Mouse (Mus musculus) thymus, postnatal 0 days (tissue): Measurements from ENCODE around the gene Dop1b. TPM values are rescaled to one million over a fixed set of nuclear protein-coding genes. Genes with fewer than 3 reads are reported as not detected.
"Not testable (repeated sequence)": the region's sequence is repeated elsewhere in the genome, so short reads cannot be mapped to it uniquely, and the experiment has no call there.

Experiments used
- DNase-seq: peaks from one replicate; pipeline ENCODE4 v3.0.0-alpha.2; 2015; ENCODE audit warnings: low spot score
- polyA plus RNA-seq: library from polyadenylated mRNA; unstranded; fragments of >200 nt; fragmentation: Nextera tagmentation; extraction: Ambion mirVana; gene quantifications from 2 replicates; pipeline ENCODE4 v1.2.1, GENCODE M21; 2015

The Dop1b gene
- polyA plus RNA-seq, 1 experiment from 2014 or later: 17.1 TPM

DNA sequence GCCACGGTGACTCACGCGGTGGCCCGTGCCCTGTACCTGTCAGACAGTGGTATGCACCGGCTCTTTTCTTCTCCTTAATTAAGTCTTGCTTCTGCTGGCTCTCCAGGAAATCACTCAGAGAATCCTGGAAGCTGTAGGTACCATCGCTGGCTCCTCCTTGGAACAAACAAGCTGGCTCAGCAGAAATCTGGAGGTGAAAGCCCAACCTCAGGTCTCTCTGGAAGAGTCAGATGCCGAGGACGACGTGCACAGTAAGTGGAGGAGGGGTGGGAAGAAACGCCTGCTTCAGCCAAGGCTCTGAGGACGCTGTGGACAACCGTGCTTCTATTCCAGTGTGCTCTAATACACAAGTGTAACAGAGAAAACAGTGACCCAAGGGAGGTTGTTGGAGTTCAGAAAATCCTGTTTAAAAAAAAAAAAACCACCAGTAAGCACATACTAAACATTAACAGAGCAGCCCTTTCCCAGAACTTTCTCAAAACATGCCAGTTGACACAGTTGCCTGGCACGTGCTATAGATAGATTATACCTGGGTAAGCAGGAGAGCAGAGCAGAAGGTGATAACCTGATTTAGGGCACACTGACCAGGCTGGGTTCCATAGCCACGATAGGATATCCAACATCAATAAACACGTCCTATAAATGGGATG lies 81.4 kb downstream of the Dop1b start:
- no peak for DNase-seq

DNA sequence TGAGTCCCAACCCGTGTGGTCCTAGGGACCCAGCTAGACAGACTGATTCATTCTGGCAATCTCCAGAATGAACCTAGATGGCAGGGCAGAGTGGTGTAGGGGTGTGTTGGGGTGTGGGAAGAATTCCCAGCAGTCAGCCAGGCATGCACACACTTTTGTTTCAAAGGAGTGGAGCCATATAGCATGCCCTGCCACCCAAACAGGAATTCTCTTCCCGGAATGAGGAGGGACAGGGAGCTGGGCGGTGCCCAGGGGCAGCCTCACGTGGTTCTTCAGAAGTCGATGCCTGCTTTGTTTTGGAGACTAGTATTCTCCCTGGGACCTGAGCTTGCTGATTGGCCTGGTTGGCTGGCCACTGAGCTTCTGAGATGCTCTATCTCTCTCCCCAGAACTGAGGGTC lies 83.1 kb downstream of the Dop1b start:
- DNase-seq: no peak

DNA sequence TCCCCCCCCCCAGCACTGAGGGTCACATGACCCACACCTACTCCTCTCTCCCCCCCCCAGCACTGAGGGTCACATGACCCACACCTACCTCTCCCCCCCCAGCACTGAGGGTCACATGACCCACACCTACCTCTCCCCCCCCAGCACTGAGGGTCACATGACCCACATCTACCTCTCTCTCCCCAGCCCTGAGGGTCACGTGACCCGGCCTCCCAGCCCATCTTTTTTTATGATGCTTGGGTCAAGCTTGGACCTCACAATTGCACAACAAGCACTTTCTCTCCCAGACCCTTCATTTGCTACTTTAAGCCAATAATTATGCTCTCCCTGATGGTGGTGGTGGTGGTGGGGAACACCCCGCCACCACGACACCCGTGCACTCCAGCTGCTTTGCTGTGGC lies 83.7 kb downstream of the Dop1b start:
- no peak for DNase-seq

DNA sequence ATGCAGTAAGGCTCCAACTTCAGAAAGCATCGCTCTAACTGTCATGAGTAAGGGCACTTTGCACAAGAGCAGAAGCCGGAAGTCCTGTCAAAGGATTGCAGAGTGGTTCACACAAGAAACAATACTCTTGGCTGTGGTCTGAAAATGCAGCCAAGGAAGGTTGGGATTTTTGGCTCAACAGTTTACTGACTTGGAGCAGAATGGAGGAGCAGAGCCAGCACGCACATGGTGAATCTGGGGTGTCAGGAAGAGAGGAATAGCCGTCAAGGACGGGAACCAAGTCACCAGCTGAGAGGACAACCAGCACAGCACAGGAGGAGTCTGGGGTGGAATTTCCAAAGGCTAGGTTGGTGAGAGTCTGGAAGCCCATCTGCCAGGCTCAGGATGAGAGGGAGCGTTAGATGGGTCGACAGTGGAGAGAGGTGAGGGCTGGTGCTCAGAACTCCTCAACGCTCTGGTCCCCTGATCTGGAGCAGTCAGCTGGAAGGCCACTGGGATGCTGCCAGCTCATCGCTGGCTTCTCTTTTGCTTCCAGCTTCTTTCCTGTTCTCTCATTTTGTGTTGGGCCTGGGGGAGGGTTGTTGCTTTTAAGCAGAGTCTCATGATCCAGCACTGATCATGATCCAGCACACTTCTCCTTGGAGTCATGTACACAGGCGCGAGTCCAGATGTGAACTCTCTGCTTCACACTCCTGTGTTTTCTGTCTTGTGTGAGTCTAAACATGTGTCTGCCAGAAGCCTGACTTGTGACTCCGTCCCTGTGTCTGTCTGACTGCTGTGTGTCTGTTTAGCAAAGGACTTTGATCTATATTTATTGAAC lies 85.5 kb downstream of the Dop1b start:
- DNase-seq: no peak

GRCm38 (mm10) chr16:93797841-93798492 lies 86.3 kb downstream of the Dop1b start:
- no peak for DNase-seq

DNA sequence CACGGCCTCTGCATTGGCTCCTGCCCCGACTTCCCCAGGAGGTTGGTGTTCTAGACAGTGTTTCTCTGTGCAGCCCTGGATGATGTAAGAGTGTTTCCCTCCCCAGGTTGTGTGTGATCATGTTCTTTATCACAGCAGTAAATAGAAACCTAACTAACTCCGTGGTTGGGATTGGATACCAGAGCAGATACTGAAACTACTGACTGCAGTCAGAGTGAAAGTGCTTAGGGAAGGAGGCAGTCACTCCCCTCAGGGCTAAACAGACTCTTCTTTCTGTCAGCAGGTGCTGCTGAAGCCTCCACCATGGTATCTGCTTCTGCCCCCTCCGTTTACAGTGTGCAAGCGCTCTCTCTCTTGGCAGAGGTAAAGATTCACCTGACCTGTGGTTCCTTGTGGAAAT lies 86.9 kb downstream of the Dop1b start:
- DNase-seq: no peak

DNA sequence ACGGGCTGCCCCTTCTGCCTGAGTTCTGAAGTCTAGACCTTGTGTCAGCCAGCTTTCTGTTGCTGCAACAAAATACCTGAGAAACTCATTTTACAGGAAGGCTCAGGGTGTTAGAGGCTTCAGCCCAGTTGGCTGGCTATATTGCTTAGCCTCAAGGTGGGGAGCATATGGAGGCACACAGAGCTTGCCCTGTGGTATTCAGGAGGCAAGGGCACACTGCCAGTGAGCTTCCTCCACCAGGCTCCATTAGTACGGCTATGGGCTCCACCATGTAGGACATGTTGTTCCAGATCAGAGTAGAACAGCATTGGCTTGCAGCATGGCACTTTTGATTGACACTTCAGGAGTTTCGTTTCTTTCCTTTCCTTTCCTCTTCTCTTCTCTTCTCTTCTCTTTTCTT lies 87.4 kb downstream of the Dop1b start:
- DNase-seq: no peak

DNA sequence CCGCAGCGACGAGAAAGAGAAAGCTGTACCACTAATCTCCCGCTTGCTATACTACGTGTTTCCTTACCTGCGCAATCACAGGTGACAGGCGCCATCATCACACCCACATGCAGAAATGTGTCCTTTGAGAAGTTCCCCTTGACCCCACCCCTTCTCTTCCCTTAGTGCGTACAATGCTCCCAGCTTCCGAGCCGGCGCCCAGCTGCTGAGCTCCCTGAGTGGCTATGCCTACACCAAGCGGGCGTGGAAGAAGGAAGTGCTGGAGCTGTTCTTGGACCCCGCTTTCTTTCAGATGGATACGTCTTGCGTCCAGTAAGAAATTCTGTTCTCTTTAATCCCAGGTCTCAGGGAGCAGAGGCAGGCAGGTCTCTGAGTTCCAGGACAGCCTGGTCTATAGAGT lies 88.2 kb downstream of the Dop1b start:
- no peak for DNase-seq

DNA sequence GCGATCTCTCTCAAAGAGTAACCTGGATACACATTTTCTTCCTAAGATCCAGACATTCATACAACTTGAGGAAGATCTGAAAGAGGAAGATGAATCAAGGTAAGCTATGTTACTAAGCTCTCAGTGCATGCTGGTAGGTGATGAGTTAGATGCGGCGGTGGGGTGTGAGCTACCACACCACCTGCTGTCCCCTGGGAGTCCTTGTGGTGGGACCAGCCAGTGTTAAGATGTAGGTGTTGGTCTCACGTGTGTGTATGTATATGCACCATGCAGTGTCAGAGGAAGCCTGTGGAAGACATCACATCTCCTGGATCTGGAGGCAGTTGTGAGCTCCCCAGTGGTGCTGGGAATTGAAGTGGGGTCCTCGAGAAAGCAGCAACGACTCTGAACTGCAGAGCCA lies 95.5 kb downstream of the Dop1b start:
- DNase-seq: no peak

GRCm38 (mm10) chr16:93807961-93808554 lies 96.4 kb downstream of the Dop1b start:
- DNase-seq: no peak

GRCm38 (mm10) chr16:93815856-93816736 lies 104.4 kb downstream of the Dop1b start:
- DNase-seq: peak; percentile 90

GRCm38 (mm10) chr16:93816861-93817260 lies 105.2 kb downstream of the Dop1b start:
- no peak for DNase-seq

GRCm38 (mm10) chr16:93817371-93817770 lies 105.7 kb downstream of the Dop1b start:
- no peak for DNase-seq

DNA sequence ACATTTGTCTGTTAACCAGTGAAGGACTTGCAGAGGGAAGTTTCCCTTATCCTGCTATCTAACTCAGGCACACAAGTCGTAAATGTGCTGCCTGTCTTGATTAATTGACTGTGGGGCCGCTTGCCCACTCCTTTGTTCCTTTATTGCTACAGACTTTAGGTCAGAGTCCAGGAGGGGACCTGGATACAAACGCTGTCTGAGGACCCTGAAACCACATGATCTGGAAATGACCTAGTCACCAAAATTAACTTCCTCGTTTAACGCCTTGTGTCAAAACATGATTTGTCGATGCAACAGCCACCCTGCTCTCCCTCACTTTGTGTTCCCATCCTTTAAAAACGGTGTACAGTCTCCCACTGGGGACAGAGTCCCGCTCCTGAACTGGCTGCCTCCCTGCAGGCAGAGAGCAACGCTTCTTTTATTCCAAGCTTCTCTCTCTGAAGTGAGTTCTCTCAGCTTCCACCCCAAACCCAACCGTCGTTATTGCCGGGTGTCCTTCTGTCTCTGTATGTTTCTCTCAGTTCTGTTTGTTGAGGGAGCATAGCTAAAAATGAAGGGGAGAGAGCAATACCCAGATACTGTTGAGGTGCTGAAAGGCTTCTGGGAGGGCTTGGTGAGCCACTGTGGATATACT lies 107.1 kb downstream of the Dop1b start:
- no peak for DNase-seq

GRCm38 (mm10) chr16:93819325-93819696 lies 107.6 kb downstream of the Dop1b start:
- DNase-seq: no peak

GRCm38 (mm10) chr16:93820040-93820439 lies 108.3 kb downstream of the Dop1b start:
- no peak for DNase-seq

- DNase-seq: no peak
These were observed 110.0 kb downstream of the Dop1b start for GRCm38 (mm10) chr16:93821706-93822105.

DNA sequence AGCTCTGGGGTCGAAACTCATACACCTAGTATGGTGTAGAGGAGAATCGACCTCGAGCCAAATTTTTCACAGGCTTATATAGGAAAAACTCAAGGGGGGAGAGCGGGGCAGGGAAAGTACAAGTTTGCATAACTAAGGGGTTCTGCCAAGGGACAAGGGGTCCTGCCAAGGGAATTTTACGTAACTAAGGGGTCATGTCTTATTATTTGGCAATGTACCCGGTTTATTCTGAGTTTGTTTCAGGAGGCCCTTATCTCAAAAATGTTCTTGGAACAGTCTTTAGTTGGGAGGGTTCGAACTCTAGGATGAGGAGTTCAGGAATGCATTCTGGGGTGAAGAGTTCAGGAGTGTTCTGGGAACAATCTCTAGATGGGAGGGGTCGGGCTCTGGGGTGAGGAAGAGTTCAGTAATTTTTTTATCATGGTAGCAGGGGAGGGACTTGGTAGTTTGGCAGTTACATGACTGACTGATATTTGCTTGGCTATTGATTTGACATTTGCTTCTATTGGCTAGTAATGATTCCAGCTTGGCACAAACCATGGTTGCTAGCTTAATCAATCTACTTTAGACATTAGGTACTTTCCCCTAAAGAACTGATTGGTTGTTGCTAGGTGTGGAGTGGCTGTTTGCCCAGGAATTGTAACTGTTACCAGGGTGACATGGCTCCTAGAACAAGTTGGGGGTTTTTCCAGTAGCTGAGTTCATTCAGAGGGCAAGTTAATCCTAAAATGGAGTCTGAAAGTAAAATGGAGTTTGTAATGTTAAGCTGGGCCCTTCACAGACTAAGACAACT lies 110.9 kb downstream of the Dop1b start:
- not testable (repeated sequence) for DNase-seq

- no peak for DNase-seq
These were observed 113.1 kb downstream of the Dop1b start for GRCm38 (mm10) chr16:93824799-93825198.

DNA sequence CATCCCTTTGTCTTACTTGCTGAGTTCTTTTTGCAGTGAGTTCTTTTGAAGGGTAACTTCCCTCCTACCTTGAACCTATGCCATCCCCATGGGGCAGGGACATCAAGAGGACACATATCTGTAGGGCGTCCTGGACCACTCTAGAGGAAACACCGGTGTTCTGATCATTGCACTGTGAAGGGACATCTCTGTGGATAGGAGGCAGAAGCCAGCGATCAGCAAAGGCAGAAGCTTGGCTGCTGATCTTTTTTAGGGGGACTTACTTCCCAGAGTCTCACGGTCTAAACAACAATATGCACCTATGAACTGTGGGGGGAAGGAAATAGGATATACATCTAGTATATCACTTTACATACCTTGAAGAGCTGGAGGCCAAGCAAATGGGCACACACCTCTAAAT lies 113.8 kb downstream of the Dop1b start:
- no peak for DNase-seq
